Mouse (Mus musculus) neural tube, embryonic 14.5 days (tissue): ENCODE data around the gene Fosl2. TPM values are rescaled to one million over a fixed set of nuclear protein-coding genes. Genes with fewer than 3 reads are reported as not detected.

Experiments used
- ATAC-seq: fragments of 200-750 bp; cut with Nextera tagmentation; 2 replicates; pipeline ENCODE4 v1.8.0; 2017; ENCODE audit warnings: low read depth, mild to moderate bottlenecking, moderate TSS enrichment, moderate library complexity
- H3K27ac ChIP-seq: fragments of 300-500 bp; sonication (generic); 2 replicates; pipeline ENCODE4 v1.5.1; 2014; ENCODE audit warnings: low read depth, mild to moderate bottlenecking, control low read depth, low read length, moderate library complexity, mixed read lengths
- H3K27me3 ChIP-seq: fragments of 300-500 bp; sonication (generic); 2 replicates; pipeline ENCODE4 v1.6.1; 2014; ENCODE audit warnings: low read length; ENCODE audit not compliant: control insufficient read depth, insufficient read depth
- H3K36me3 ChIP-seq: fragments of 300-500 bp; sonication (generic); 2 replicates; pipeline ENCODE4 v1.6.1; 2014; ENCODE audit warnings: low read length, mixed read lengths; ENCODE audit not compliant: control insufficient read depth, insufficient read depth
- H3K4me1 ChIP-seq: fragments of 300-500 bp; sonication (generic); 2 replicates; pipeline ENCODE4 v1.6.1; 2014; ENCODE audit warnings: low read length; ENCODE audit not compliant: control insufficient read depth, insufficient read depth
- H3K4me2 ChIP-seq: fragments of 300-500 bp; sonication (generic); 2 replicates; pipeline ENCODE4 v1.6.1; 2014; ENCODE audit warnings: mild to moderate bottlenecking, low read depth, low read length, control low read depth
- H3K4me3 ChIP-seq: fragments of 300-500 bp; sonication (generic); 2 replicates; pipeline ENCODE4 v1.5.1; 2014; ENCODE audit warnings: low read depth, low read length, control low read depth, mixed read lengths
- H3K9ac ChIP-seq: fragments of 300-500 bp; sonication (generic); replicated peaks from 2 replicates; pipeline ENCODE4 v1.6.1; 2014; ENCODE audit warnings: low read depth, mild to moderate bottlenecking, control low read depth, low read length, mixed read lengths
- H3K9me3 ChIP-seq: fragments of 300-500 bp; sonication (generic); 2 replicates; pipeline ENCODE4 v1.6.1; 2016; ENCODE audit warnings: low read length; ENCODE audit not compliant: control insufficient read depth
- WGBS: fragments of 180-500 bp; shearing (Covaris S2); extraction: QIAGEN DNeasy Blood & Tissue Kit; methylation state at CpG from one replicate; pipeline ENCODE4 v1.1.7; 2014; 5-methylcytosine and 5-hydroxymethylcytosine counted together
- polyA plus RNA-seq: library from polyadenylated mRNA; unstranded; fragments of >200 nt; fragmentation: Nextera tagmentation; extraction: Ambion mirVana; gene quantifications from 2 replicates; pipeline ENCODE4 v1.2.1, GENCODE M21; 2014

The Fosl2 gene
- polyA plus RNA-seq, 1 experiment from 2014 or later = 0.58 TPM

DNA sequence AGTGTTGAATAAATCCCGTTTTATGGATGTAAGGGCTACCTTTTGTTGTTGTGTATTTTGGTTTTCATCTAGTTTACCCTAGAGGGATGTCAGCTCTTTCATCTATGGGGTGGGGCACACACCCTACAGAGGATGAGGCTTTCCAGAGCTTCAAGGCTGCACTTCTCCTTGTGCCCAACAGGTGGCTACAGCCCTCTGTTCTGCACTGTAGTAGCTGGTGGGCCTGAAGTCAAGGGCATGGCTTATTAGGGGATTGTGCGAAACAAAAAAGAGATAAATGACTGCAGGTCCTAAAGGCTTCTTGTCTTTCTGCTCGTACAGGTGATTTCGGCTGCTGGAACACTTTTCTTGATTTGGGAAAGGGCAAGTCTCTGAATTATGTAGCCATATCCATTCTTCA, 69.1 kb downstream of the Fosl2 start:
- Histone ChIP-seq H3K4me2 (no peak overlapping the region), H3K4me3 (no peak overlapping the region), H3K9ac (no peak overlapping the region), H3K27ac (no peak overlapping the region), H3K9me3 (no peaks in the 10 kb centered on the region), H3K36me3 (no peaks in the 10 kb centered on the region), H3K4me1 (no peaks in the 10 kb centered on the region), H3K27me3 (no peaks in the 10 kb centered on the region)
- ATAC-seq = no peak
- WGBS = 71% methylated on average over 4 of the region's 4 CpGs

DNA sequence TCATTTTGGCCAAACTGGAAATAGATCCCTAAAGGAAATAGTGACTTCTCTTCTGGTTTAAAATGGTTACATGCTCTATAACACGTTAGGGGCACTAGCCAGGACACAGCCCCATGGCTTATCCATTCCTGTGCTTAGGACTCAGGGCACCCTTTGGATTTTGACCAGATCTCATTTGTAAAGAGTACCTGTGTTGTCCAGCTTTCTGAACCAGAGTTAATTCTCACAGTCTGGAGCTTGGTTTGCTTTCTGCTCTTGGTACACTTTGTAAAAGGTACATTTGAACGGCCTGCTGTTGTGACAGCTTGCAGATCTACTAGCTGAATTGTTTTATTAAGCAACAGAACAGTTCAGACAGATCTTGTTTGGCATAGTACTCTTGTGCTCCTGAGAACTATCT, 71.1 kb downstream of the Fosl2 start:
- no peak for ATAC-seq
- 79% methylated on average over 2 of the region's 2 CpGs for WGBS
- no peaks in the 10 kb centered on the region for H3K27me3 ChIP-seq
- no peak overlapping the region for H3K4me3 ChIP-seq
- no peaks in the 10 kb centered on the region for H3K36me3 ChIP-seq
- no peak overlapping the region for H3K4me2 ChIP-seq
- no peak overlapping the region for H3K27ac ChIP-seq
- H3K4me1 ChIP-seq = no peaks in the 10 kb centered on the region
- H3K9ac ChIP-seq = no peak overlapping the region
- no peaks in the 10 kb centered on the region for H3K9me3 ChIP-seq

Other genes with a start within 250 kb of the Fosl2 start
- not detected in 2 replicates for gene Plb1, start 96.9 kb downstream of the Fosl2 start, polyA plus RNA-seq